Mouse (Mus musculus) kidney, adult 2 months (tissue): ENCODE data around the gene Serp1. TPM values are rescaled to one million over a fixed set of nuclear protein-coding genes. Genes with fewer than 3 reads are reported as not detected.

Experiments
- DNase-seq: peaks from one replicate; pipeline ENCODE4 v3.0.0; 2021
- H3K27ac ChIP-seq: fragments of 200-500 bp; 2 replicates; pipeline ENCODE4 v1.5.1; 2012; ENCODE audit warnings: low read depth, low read length, control low read depth, inconsistent platforms; ENCODE audit not compliant: insufficient read depth
- H3K27me3 ChIP-seq: fragments of 200-500 bp; replicated peaks from 2 replicates; pipeline ENCODE4 v1.6.1; 2012; ENCODE audit warnings: mild to moderate bottlenecking, moderate library complexity, low read length, inconsistent platforms; ENCODE audit not compliant: control insufficient read depth, insufficient read depth
- H3K36me3 ChIP-seq: fragments of 200-500 bp; 2 replicates; pipeline ENCODE4 v1.6.1; 2012; ENCODE audit warnings: mild to moderate bottlenecking, moderate library complexity, low read length, inconsistent platforms; ENCODE audit not compliant: control insufficient read depth, insufficient read depth
- H3K4me1 ChIP-seq: fragments of 200-500 bp; 2 replicates; pipeline ENCODE4 v1.6.1; 2011; ENCODE audit warnings: low read length; ENCODE audit not compliant: control insufficient read depth, insufficient read depth
- H3K4me3 ChIP-seq: fragments of 200-500 bp; 2 replicates; pipeline ENCODE4 v1.5.1; 2011; ENCODE audit warnings: mild to moderate bottlenecking, low read depth, low read length, control low read depth; ENCODE audit not compliant: insufficient read depth
- CTCF ChIP-seq: fragments of 200-500 bp; conservative IDR thresholded peaks from 2 replicates; pipeline ENCODE4 v1.5.1; 2011; ENCODE audit warnings: low read depth, mild to moderate bottlenecking, control low read depth, low read length, moderate library complexity, mixed read lengths; ENCODE audit not compliant: insufficient read depth, insufficient read length
- POLR2A ChIP-seq: fragments of 200-500 bp; IDR thresholded peaks from one replicate; pipeline ENCODE4 v1.6.1; 2011; ENCODE audit warnings: low read depth, low read length, control low read depth
- WGBS: fragments of 180-500 bp; shearing (Covaris S2); methylation state at CpG from one replicate; pipeline ENCODE4 v1.1.7; 2018; 5-methylcytosine and 5-hydroxymethylcytosine counted together
- polyA plus RNA-seq: library from polyadenylated mRNA; depleted of rRNA; stranded (reverse); fragments of >200 nt; gene quantifications from 2 replicates; pipeline ENCODE4 v1.2.3, GENCODE M21; 2012; rRNA removed

Serp1 gene
- 32.7 and 37.7 TPM in 2 replicates for polyA plus RNA-seq

- peak within 1 kb of the TSS; percentile 95 for H3K4me3 ChIP-seq
- 0 out of 2 replicates have a peak, but pooled peaks cover 2% of the 10 kb centered on the region for H3K4me1 ChIP-seq
- H3K27me3 ChIP-seq, result no peaks in the 10 kb centered on the region
- H3K36me3 ChIP-seq, result peaks cover 5% of the 10 kb centered on the region
- peak within 1 kb of the TSS; percentile 93 for H3K27ac ChIP-seq
- peak; percentile 100 for DNase-seq
- TF ChIP-seq CTCF, result no peak
- peak; percentile 93 for TF ChIP-seq POLR2A
- whole genome bisulfite sequencing, result under 1% methylated on average over 57 of the region's 57 CpGs
Observed at GRCm38 (mm10) chr3:58525652-58526407, at the start of gene Serp1, which contains the start of gene Eif2a. Gene Serp1, minus strand, starts transcription at chr3:58525892. Gene Eif2a, plus strand, starts transcription at chr3:58525821.

- H3K27me3 ChIP-seq, result no peaks in the 10 kb centered on the region
- H3K4me3 ChIP-seq, result no peak overlapping the region
- H3K36me3 ChIP-seq, result no peaks in the 10 kb centered on the region
- 78% methylated on average over 3 of the region's 3 CpGs for WGBS
- TF ChIP-seq POLR2A (no peak), CTCF (no peak)
- DNase-seq, result no peak
- H3K4me1 ChIP-seq, result no peaks in the 10 kb centered on the region; the same call in 1 of the 2 replicates
- H3K27ac ChIP-seq, result no peak overlapping the region
Observed at GRCm38 (mm10) chr3:58570821-58571220, 45.1 kb upstream of the Serp1 start.

GRCm38 (mm10) chr3:58561437-58561836 lies 35.7 kb upstream of the Serp1 start:
- Histone ChIP-seq H3K27me3 (no peaks in the 10 kb centered on the region), H3K4me1 (0 out of 2 replicates have a peak, but pooled peaks cover 2% of the 10 kb centered on the region), H3K27ac (no peak overlapping the region), H3K4me3 (no peak overlapping the region), H3K36me3 (no peaks in the 10 kb centered on the region)
- TF ChIP-seq POLR2A, result no peak
- TF ChIP-seq CTCF, result no peak
- DNase-seq, result peak; percentile 31
- WGBS, result 58% methylated on average over 2 of the region's 2 CpGs

GRCm38 (mm10) chr3:58559887-58560286 lies 34.2 kb upstream of the Serp1 start:
- Histone ChIP-seq H3K4me1 (0 out of 2 replicates have a peak, but pooled peaks cover 2% of the 10 kb centered on the region), H3K27me3 (no peaks in the 10 kb centered on the region), H3K4me3 (no peak overlapping the region), H3K27ac (no peak overlapping the region), H3K36me3 (peaks cover 2% of the 10 kb centered on the region; the same call in 1 of the 2 replicates)
- TF ChIP-seq POLR2A (no peak), CTCF (no peak)
- 61% methylated on average over 2 of the region's 2 CpGs for WGBS
- no peak for DNase-seq

- H3K4me1 ChIP-seq, result 0 out of 2 replicates have a peak, but pooled peaks cover 2% of the 10 kb centered on the region
- TF ChIP-seq CTCF (no peak), POLR2A (no peak)
- H3K4me3 ChIP-seq, result no peak overlapping the region
- peaks cover 2% of the 10 kb centered on the region for H3K36me3 ChIP-seq
- 84% methylated on average over 7 of the region's 7 CpGs for WGBS
- no peak for DNase-seq
- H3K27ac ChIP-seq, result no peak overlapping the region
- no peaks in the 10 kb centered on the region for H3K27me3 ChIP-seq
Observed at GRCm38 (mm10) chr3:58556649-58557048, 31.0 kb upstream of the Serp1 start.

- no peak overlapping the region for H3K4me3 ChIP-seq
- no peak for TF ChIP-seq POLR2A
- TF ChIP-seq CTCF, result no peak
- no peak for DNase-seq
- no peaks in the 10 kb centered on the region for H3K27me3 ChIP-seq
- no peak overlapping the region for H3K27ac ChIP-seq
- WGBS, result 34% methylated on average over 1 of the region's 1 CpGs
- H3K36me3 ChIP-seq, result peaks cover 7% of the 10 kb centered on the region
- H3K4me1 ChIP-seq, result no peaks in the 10 kb centered on the region
Observed at GRCm38 (mm10) chr3:58552001-58552811, 26.5 kb upstream of the Serp1 start.
